Mouse (Mus musculus) ovary, postnatal 36 days (tissue): ENCODE measurements at regions not wholly inside any gene's neighbourhood (a gene's known extent, or its start where the extent isn't known, plus 50 kb on each side); places are given as distances from the start of the nearest gene placed in this dataset.

Source experiments
- DNase-seq: peaks from one replicate; pipeline ENCODE4 v3.0.0; 2022; ENCODE audit warnings: low spot score, mixed read lengths

DNA sequence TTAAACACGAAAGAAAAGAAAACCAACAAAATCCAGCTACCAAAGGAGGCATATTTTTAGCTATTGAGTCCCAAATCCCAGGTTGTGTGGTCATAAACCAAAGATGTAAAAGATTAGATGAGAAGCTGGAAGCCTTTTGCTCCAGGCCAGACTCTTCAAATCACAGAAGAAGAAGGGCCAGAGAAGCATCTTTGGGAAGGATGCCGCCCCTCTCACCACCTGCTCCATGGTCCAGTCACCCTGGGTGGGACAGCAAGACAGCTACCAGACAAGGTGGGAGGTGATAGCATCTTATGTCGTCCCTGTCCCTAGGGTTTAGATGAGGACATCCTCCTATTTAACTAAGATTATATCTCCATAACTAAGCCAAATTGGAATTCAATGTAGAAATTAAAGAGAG, 95.1 kb upstream of the Myocd start:
- no peak for DNase-seq

- no peak for DNase-seq
These were observed 94.1 kb upstream of the Myocd start for GRCm38 (mm10) chr11:65363846-65364245.

GRCm38 (mm10) chr11:65360729-65361128, 90.9 kb upstream of the Myocd start:
- no peak for DNase-seq

- DNase-seq = no peak
These were observed 89.1 kb upstream of the Myocd start for GRCm38 (mm10) chr11:65358908-65359307.

DNA sequence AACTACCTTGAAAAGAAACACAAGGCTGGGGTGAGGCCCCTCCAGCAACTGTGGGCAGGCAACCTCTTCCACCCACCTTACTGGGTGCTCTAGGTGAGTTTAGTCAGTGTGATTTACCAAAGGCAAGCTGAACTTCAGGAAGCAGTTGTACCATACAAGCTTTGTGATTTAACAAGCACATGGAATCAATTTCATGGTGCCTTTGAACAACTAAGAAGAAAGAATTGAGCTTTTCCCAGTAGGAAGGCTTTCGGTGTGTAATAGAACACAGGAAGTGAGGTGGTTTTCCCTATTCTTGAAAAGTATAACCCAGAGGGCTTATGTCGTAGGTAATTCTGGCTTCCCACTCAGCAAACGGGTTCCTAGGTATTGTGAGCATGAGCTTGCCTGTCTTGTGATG, 82.7 kb upstream of the Myocd start:
- no peak for DNase-seq

DNA sequence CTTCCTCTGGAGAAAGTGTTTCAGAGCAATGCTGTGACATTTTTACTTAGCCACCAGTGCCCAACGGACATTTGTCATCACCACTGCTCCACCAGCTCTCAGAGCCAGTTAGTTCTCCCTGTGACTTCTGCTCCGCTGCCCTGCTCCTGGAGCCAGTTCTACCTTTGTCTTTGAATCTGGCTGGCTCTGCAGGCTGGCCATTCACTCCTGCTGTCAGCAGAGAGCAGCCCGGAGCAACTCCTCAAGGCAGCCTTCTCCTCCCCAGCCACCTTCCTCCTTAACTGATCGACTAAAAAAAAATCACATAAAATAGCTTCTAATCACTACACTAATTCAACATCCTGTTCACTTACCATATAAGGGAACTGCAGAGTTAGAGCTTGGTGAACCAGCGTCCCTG, 79.2 kb upstream of the Myocd start:
- DNase-seq = peak; percentile 29

DNA sequence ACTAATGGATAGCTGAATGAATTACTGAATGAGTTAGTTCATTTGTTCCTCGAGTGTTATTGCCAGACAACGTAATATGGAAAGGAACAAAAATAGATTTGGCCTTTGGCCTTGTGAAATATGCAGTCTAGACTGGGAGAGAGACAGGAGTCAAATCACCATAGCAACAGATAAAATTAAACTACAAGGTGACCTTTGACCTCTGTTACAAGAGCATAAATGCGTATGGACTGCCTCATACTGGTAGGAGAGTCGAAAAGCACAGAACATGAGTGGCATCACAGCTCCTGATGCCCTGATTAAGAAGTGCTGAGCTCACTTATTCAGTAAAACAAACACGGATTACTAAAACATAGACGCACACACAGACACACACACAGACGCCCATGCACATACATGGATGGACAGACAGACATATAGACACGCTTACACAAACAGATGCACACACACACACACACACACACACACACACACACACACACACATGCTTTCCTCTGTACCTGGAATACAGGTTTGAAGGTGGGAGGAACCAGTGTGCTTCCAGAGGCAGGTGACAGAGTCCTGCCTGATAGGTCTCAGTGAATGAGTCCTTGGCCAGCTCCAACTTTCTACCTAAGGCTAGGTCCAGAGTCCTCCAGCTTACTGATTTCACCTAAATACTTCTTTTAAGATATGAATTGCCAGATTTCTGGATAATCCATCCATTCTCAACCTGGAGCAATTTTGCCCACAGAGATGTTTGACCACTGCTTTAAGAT, 72.1 kb upstream of the Myocd start:
- no peak for DNase-seq

DNA sequence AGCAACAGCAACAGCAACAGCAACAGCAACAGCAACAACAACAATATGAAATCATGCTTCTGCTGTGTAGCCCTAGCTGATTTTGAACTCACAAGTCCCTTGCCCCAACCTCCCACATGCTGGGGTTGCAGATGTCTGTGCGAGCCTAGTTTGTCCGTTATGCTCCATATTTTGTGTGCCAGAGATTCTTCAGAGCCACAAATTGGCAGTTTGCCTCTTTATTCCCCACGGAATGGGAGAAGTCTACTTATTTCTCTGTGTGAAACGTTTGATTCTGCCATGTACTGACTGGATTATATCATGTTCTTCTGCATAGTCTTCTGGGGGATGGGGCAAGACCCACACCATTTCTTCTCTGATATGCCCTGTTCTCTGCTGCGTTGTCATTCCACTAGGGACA, 64.5 kb upstream of the Myocd start:
- DNase-seq = no peak

DNA sequence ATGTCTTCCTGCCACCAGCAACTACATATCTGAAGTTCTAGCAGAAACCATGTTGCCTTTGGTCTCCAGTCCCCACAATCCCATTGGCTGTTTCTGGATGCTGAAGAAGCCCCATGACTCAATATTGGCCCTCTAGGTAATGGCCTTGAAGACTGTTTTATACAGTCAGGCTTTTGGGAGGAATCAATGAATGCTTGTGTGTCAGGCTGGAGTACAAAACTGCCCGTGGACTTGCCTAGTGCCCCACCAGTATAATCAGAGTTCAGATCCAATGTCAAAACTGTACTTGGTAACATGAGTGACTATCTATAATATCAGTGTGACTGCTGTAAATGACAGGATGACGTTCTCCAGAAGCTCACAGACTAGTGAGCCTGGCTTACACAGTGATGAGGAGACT, 63.3 kb upstream of the Myocd start:
- no peak for DNase-seq

DNA sequence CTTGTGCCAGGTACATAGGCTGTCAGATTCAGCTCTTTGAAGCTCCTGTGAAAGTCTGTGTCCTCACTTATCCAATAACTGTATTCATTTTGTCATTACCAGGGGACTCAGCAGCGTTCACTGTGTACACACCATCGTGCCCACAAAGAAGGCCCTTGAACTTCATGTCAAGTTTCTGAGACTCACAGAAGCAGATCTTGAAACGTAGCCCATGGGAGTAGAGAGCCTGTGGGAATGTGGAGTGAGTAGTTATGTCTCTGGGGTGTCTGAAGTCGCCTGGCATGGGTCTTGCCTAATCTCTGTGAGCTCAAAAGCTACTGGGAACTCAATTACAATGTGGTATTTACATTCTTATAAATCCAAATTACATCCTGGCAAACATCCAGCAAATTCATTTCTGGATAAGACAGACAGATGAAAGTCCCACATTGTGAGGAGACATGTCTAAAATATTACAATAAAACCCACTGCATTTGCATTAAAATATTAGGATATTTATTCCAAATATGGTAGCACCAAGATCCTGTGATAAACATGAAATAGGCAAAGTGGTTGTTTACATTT, 53.2 kb upstream of the Myocd start:
- DNase-seq = no peak
